Mouse (Mus musculus) liver, embryonic 15.5 days (tissue): ENCODE measurements around the gene Fndc11. TPM values are rescaled to one million over a fixed set of nuclear protein-coding genes. Genes with fewer than 3 reads are reported as not detected.

ENCODE experiments used
- polyA plus RNA-seq: library from polyadenylated mRNA; unstranded; fragments of >200 nt; fragmentation: Nextera tagmentation; extraction: Ambion mirVana; gene quantifications from 2 replicates; pipeline ENCODE4 v1.2.1, GENCODE M21; 2015

The Fndc11 gene
- polyA plus RNA-seq, 1 experiment from 2014 or later, result 0.17 TPM

Other genes starting within 250 kb of the Fndc11 start
- gene Col20a1, start 233.5 kb upstream of the Fndc11 start, polyA plus RNA-seq, result 0.07 TPM in 1 of 2 replicates, not detected in the other
- gene Chrna4, start 176.5 kb upstream of the Fndc11 start, polyA plus RNA-seq, result 0.94 and 1.1 TPM in 2 replicates
- gene Kcnq2, start 84.7 kb upstream of the Fndc11 start, polyA plus RNA-seq, result 0.18 and 0.28 TPM in 2 replicates
- gene Eef1a2, start 63.0 kb upstream of the Fndc11 start, polyA plus RNA-seq, result not detected in 2 replicates
- 95.8 and 96.4 TPM in 2 replicates for gene Ppdpf, start 32.8 kb upstream of the Fndc11 start, polyA plus RNA-seq
- 0.14 and 0.21 TPM in 2 replicates for gene Ptk6, start 17.2 kb upstream of the Fndc11 start, polyA plus RNA-seq
- 0.32 and 0.44 TPM in 2 replicates for gene Srms, start 6.8 kb upstream of the Fndc11 start, polyA plus RNA-seq
- 2.3 and 2.6 TPM in 2 replicates for gene Helz2, start 22.0 kb downstream of the Fndc11 start, polyA plus RNA-seq
- 9.6 and 10.8 TPM in 2 replicates for gene Gmeb2, start 68.0 kb downstream of the Fndc11 start, polyA plus RNA-seq
- 0.30 and 0.39 TPM in 2 replicates for gene Stmn3, start 94.5 kb downstream of the Fndc11 start, polyA plus RNA-seq
- 22.9 and 24.7 TPM in 2 replicates for gene Rtel1, start 99.7 kb downstream of the Fndc11 start, polyA plus RNA-seq
- 12.0 and 12.1 TPM in 2 replicates for gene Zgpat, start 144.9 kb downstream of the Fndc11 start, polyA plus RNA-seq
- gene Arfrp1, start 145.4 kb downstream of the Fndc11 start, polyA plus RNA-seq, result 21.1 and 23.2 TPM in 2 replicates
- 6.2 and 7.4 TPM in 2 replicates for gene Lime1, start 160.1 kb downstream of the Fndc11 start, polyA plus RNA-seq
- gene Zbtb46, start 239.4 kb downstream of the Fndc11 start, polyA plus RNA-seq, result 7.9 and 8.7 TPM in 2 replicates